In the genomic region with DNA sequence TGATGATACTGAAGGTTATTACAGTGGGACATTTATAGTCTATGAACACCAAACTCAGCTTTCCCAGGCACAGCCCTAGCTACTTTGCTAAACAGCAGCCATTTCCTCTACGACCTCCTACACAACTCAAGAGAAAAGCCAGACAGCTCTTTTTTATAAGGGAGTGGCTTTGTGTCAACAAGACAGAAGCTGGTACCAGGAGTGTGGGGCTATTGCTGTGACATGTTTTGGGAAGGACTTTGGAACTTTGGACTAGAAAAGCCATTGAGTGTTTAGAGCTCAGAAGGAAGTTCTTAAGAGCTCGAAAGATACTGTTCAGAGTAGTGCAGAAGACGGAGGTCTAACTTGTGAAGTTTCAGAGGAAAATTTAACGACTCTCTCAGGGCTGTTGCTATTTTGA, we compare ENCODE assay signal across 19 mouse cellular contexts.
"Had no signal": no experiment of that assay in that cellular context is flagged by ENCODE, and none has a peak within 500 bp of the region (broad histone marks: within the 10 kb centered on the region; RNA-seq: fewer than 3 reads in every experiment).

No protein-coding gene starts in this region.

- H3K27ac ChIP-seq: kidney, embryonic 15.5 days; limb, embryonic 15.5 days; liver, embryonic 12.5 days; midbrain, embryonic 10.5 days; midbrain, embryonic 15.5 days; neural tube, embryonic 13.5 days had no signal

- H3K9me3 ChIP-seq: kidney, embryonic 15.5 days; limb, embryonic 15.5 days; liver, embryonic 12.5 days; midbrain, embryonic 10.5 days; midbrain, embryonic 15.5 days; neural tube, embryonic 13.5 days had no signal

- DNase-seq: kidney, postnatal 4 days; layer of hippocampus, adult 9-11 months; layer of hippocampus, postnatal 36 days; lung, embryonic 14.5 days; lung, postnatal 10 days; lung, postnatal 4 days; retina, postnatal 1 day; right cerebral cortex, postnatal 4 days; spleen, adult 18-20 months; thymus, adult 2 months; thymus, postnatal 25 days had no signal

- H3K4me3 ChIP-seq: kidney, embryonic 15.5 days; limb, embryonic 15.5 days; liver, embryonic 12.5 days; midbrain, embryonic 10.5 days; midbrain, embryonic 15.5 days; neural tube, embryonic 13.5 days had no signal

- H3K27me3 ChIP-seq: kidney, embryonic 15.5 days; limb, embryonic 15.5 days; liver, embryonic 12.5 days; midbrain, embryonic 15.5 days; neural tube, embryonic 13.5 days had no signal

- H3K4me1 ChIP-seq: kidney, embryonic 15.5 days; limb, embryonic 15.5 days; liver, embryonic 12.5 days; midbrain, embryonic 10.5 days; midbrain, embryonic 15.5 days; neural tube, embryonic 13.5 days had no signal

- H3K4me2 ChIP-seq: kidney, embryonic 15.5 days; limb, embryonic 15.5 days; liver, embryonic 12.5 days; lung, embryonic 14.5 days; midbrain, embryonic 15.5 days; neural tube, embryonic 13.5 days had no signal

- ATAC-seq: hindbrain, embryonic 16.5 days; inflammation-experienced regulatory T-cells, adult 6 months; liver, embryonic 12.5 days; midbrain, embryonic 15.5 days had no signal

- H3K9ac ChIP-seq: kidney, embryonic 15.5 days; limb, embryonic 15.5 days; liver, embryonic 12.5 days; lung, embryonic 14.5 days; midbrain, embryonic 15.5 days; neural tube, embryonic 13.5 days had no signal
